Mouse (Mus musculus) cerebellum, adult 2 months (tissue): Measurements from ENCODE around the gene Pitpnm2.

Experiments used
- CTCF ChIP-seq: fragments of 200-500 bp; IDR thresholded peaks from 2 replicates; pipeline ENCODE4 v1.5.1; 2011; ENCODE audit warnings: low read depth, mild to moderate bottlenecking, control low read depth, low read length, moderate library complexity, borderline replicate concordance; ENCODE audit not compliant: insufficient read depth
- POLR2A ChIP-seq: fragments of 200-500 bp; IDR thresholded peaks from 2 replicates; pipeline ENCODE4 v1.6.1; 2011; ENCODE audit warnings: low read length, control low read depth, borderline replicate concordance; ENCODE audit not compliant: insufficient read depth

- TF ChIP-seq CTCF = no peak
- TF ChIP-seq POLR2A = no peak
Measured at GRCm38 (mm10) chr5:124225891-124226290, 23.7 kb downstream of the Pitpnm2 start.
